Mouse (Mus musculus): Measurements from ENCODE around the gene Gpn2.

GRCm38 (mm10) chr4:133598616-133599015 is 14.5 kb downstream of the Gpn2 start:
- no peak for TF ChIP-seq EP300 (IDR thresholded peaks at IDR 0.05; ENCODE audit: low read depth)
- no peak for TF ChIP-seq CTCF (IDR thresholded peaks at IDR 0.05; ENCODE audit: low read depth)

All from heart, postnatal 0 days (tissue).